Mouse (Mus musculus) granulocyte monocyte progenitor cell, adult 5-6 weeks (primary cell): ENCODE measurements around the gene Pik3c2b. TPM values are rescaled to one million over a fixed set of nuclear protein-coding genes. Genes with fewer than 3 reads are reported as not detected.
A peak's percentile ranks its signal among the peaks of the same experiment; 100 is the strongest.
"Not testable (repeated sequence)": the region's sequence is repeated elsewhere in the genome, so short reads cannot be mapped to it uniquely, and the experiment has no call there.

Experiments used
- ATAC-seq: replicated peaks from 2 replicates; pipeline ENCODE4 v1.8.0; 2016; ENCODE audit warnings: mild to moderate bottlenecking, moderate TSS enrichment, inconsistent platforms; ENCODE audit not compliant: poor library complexity, severe bottlenecking
- total RNA-seq, 2 experiments: library from RNA; stranded (forward) in 1 of 2; stranded (reverse) in 1 of 2; fragments of 200-712, 200-1000 nt in 1 of 2; fragments of >200 nt in 1 of 2; fragmentation: Nextera tagmentation in 1 of 2; gene quantifications; 2 replicates each; pipeline ENCODE4 v1.2.3; 2014 to 2017

The Pik3c2b gene
- total RNA-seq (2014; fragmentation: Nextera tagmentation) (2.4 and 3.2 TPM in 2 replicates), total RNA-seq (2017) (1.1 and 1.4 TPM in 2 replicates)

- no peak for ATAC-seq
These were observed at the start of gene Pik3c2b for GRCm38 (mm10) chr1:133045011-133045860. Gene Pik3c2b (plus strand): TSS chr1:133045667.

DNA sequence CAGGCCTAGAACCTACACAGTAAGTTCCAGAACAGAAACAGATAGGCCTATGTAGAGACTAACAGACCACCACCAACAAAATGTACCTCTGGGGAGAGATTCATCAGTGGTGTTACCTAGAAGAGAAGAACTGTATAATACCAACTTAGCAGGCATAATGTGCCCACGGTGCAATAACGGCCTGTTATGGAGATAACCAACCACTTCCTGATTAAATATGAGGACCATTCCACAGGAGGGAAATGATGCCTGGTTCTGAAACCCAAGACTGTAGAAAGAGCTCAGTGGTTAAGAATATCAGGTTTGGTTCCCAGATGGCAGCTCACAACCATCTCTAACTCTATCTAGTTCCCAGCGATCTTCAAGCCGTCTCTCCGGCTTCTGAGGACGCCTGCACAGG lies 45.1 kb upstream of the Pik3c2b start:
- ATAC-seq, result no peak

DNA sequence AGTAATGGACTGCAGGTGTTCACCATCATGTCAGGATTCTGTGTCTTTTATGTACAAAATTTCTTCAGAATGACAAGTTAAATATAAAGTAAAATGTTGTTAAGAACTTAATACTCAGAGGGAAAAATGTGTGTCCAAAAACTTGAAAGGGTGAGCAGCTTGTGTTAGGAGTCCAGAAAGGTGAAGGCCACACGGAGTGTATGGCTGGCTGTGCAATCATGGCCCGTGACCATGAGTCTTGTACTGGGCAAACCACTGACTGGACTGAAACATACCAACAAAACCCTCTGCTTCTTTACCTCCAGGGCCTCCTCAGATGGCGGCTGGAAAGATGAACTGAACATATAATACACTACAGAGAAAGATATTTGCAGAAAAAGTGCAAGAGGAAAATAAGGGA lies 38.9 kb upstream of the Pik3c2b start:
- no peak for ATAC-seq

DNA sequence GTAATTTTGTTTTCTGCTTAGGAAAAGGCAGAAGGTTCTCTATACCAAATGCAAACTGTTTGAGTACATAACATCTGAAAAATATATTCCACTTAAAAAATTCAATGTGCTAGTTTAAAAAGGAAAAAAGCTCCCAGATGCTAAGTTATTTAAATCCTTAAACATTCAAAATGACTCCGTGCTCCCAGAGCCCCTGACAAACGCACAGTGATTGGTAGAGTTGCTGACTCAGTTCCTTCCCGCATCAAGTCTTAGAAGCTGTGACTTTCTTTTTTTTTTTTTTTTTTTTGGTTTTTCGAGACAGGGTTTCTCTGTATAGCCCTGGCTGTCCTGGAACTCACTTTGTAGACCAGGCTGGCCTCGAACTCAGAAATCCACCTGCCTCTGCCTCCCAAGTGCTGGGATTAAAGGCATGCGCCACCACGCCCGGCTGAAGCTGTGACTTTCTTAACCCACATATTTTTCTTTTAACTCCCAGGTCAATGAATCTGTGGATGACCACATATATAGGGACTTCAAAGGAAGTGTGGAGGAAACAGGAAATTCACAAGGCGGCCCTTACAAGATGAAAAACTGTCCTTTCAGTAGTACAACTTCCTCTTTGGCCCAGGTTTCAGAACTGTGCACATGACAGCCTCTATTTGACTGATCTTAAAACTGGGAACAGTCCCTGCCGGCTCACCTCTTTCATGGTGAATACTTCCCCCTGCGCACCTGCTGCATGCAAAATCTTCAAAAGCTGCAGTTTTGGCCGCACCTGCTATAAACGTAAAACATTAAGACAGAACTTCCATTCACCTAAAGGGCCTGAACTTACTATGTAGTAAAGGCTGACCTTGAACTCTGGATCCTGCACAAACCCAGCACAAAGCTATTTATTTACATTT lies 33.3 kb upstream of the Pik3c2b start:
- peak; percentile 98 for ATAC-seq

- ATAC-seq, result no peak
These were observed 32.1 kb upstream of the Pik3c2b start for GRCm38 (mm10) chr1:133013331-133013730.

DNA sequence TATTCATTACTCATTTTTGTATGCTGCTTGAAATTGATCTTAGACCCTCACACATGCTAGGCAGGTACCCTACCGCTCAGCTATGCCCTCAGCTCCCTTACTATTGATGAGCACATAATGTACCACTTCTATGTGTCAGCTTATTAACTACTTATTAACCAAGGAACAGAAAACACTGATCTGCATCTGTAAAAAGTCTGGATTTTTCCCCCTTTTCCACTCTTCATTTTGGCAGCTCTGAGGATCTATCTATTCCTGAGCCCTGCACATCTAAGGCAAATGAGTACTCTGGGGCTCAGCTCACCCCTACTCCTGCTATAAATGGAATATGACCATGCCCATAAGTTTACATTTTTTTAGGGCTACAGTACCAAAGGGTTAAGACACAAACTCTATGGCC lies 31.3 kb upstream of the Pik3c2b start:
- no peak for ATAC-seq

DNA sequence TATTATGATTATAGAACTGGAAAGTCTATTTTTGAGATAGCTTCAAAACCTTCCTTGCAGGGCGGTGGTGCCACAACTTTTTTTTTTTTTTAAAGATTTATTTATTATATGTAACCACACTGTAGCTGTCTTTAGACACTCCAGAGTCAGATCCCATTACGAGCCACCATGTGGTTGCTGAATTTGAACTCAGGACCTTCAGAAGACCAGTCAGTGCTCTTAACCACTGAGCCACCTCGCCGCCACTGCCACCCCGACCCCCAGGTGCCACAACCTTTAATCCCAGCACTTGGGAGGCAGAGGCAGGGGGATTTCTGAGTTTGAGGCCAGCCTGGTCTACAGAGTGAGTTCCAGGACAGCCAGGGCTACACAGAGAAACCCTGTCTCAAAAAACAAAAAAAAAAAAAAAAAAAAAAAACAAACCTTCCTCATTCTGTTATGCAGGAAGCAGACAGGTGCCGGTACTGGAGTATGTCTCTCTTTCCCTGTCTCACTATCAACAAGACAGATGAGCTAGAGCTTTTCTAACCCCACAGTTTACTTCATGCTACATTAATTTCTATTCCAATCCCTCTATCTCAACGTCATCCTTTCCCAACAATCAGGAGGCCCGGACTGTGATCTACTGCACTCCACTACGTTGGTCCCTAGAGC lies 28.6 kb upstream of the Pik3c2b start:
- no peak for ATAC-seq

DNA sequence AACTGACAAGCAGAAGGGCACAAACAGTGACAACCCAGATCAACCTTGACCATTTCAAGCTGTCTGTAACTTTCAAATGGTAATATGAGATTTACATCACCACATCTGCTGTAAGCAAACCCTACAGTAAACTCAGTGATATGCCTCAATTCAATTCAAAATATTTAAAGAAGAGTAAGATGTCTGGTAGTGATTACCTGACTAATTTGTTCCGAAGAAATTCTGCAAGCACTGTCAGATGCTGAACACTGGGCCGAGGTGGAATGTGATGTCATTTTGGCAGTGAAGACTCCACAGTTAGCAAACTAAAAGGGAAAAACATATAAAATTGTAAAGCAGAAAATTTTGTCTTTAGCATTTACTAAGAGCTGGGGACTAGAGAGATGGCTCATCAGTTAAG lies 26.9 kb upstream of the Pik3c2b start:
- ATAC-seq, result no peak

DNA sequence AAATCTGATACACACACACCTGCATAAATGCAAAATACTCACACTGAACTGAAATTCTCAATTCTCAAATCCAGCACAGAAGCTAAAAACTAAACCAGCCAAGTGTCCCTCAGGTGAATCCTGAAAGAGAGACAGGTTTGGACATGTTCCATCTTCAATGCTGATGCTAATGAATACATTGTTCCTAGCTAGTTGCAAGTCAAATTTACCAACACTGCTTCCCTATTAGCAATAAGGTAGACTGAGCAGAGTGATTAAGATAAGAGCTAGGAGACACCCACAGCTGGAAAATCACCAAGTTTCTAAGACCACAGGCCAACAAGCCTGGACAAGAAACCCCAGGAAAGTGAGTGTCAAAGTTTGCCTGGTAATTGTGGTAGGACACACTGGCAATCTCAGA lies 26.2 kb upstream of the Pik3c2b start:
- ATAC-seq, result no peak

- ATAC-seq, result no peak
These were observed 25.2 kb upstream of the Pik3c2b start for GRCm38 (mm10) chr1:133020137-133020894.

GRCm38 (mm10) chr1:133021391-133021790 lies 24.1 kb upstream of the Pik3c2b start:
- no peak for ATAC-seq

- ATAC-seq, result not testable (repeated sequence)
These were observed 23.5 kb upstream of the Pik3c2b start for GRCm38 (mm10) chr1:133021971-133022370.

- ATAC-seq, result not testable (repeated sequence)
These were observed 21.7 kb upstream of the Pik3c2b start for GRCm38 (mm10) chr1:133023723-133024122.

GRCm38 (mm10) chr1:133024426-133024825 lies 21.0 kb upstream of the Pik3c2b start:
- no peak for ATAC-seq

DNA sequence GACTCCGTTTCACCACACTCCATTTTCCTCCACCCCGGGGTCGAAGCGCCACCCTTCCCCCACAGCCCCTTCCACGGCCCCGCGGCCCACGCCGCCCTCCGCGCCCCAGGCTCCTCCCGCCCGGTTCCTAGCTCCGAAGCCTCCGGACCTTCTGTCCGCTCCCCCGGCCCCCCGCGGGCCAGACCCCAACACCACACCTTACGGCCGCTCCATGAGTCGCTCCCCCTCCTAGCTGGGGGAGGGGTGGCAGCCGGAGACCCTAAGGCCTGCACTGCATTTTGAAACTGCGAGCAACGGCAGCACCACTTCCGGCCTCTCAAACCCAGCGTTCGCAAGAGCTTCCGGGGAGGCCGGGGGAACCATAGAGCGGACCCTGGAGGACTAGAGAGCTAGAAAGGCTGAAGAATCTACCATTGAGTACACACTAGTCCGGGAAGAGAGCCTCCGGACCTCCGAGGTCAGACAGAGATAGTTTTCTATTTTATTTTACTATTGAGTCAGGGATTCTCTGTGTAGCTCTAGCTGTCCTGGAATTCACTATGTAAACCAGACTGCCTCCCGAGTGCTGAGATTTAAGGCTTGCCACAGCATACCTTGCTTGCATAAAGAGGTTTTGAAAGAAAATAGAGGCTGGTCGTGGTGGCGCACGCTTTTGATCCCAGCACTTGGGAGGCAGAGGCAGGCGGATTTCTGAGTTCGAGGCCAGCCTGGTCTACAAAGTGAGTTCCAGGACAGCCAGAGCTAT lies 20.2 kb upstream of the Pik3c2b start:
- ATAC-seq, result peak; percentile 97

- not testable (repeated sequence) for ATAC-seq
These were observed 19.7 kb upstream of the Pik3c2b start for GRCm38 (mm10) chr1:133025796-133026190.

DNA sequence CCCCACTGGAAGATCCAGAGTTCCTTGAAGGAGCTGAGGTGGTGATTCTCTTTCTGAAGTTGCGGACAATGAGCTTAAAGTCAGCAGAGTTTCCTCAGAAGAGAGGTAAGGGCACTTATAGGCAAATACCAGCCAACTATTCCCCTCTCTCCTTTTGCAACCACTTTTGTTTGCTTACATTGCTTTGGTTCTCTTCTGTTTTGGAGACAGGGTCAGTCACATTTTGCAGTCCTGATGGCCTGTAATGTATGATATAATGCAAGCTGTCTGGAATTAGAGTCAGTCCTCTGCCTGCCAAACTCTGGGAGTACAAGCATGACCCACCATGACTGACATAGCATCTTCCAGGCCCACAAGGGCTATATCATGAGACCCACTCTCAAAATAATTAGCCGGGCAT lies 18.3 kb upstream of the Pik3c2b start:
- ATAC-seq, result no peak

- no peak for ATAC-seq
These were observed 17.5 kb upstream of the Pik3c2b start for GRCm38 (mm10) chr1:133027980-133028379.

GRCm38 (mm10) chr1:133029744-133030143 lies 15.7 kb upstream of the Pik3c2b start:
- peak; percentile 26; the same call in 1 of the 2 replicates for ATAC-seq
